Mouse (Mus musculus) left cerebral cortex, postnatal 25 days (tissue): ENCODE measurements around the gene Plekha4. TPM values are rescaled to one million over a fixed set of nuclear protein-coding genes. Genes with fewer than 3 reads are reported as not detected.

Experiments used
- DNase-seq, 2 experiments: peaks; one replicate each; pipeline ENCODE4 v3.0.0; 2022; ENCODE audit warnings: low spot score in 2 of 2, mixed read lengths in 1 of 2
- intact Hi-C: fragments of 180-260 bp; cut with DNase I; formaldehyde crosslinking; loops from one replicate; pipeline ENCODE4 v1.15.1; 2025
- total RNA-seq, 2 experiments: library from RNA; stranded (reverse); gene quantifications; 2 replicates each; pipeline ENCODE4 v1.2.3; 2021

Plekha4 gene
- total RNA-seq, 2 experiments from 2014 or later = 1.2 to 2.7 TPM

GRCm38 (mm10) chr7:45593118-45593815 is 67.1 kb downstream of the Plekha4 start:
- intact Hi-C loops = loop anchor here (2.0 to 5.0 kb wide), 2 partner anchors 32 to 89 kb away; partner anchors contain the start of gene Ntn5
- peak; percentile 68 to 80 for DNase-seq

GRCm38 (mm10) chr7:45595176-45595575 is 69.0 kb downstream of the Plekha4 start:
- intact Hi-C loops = loop anchor here (2.0 kb wide), 1 partner anchor 16 kb away; no protein-coding TSS in a partner anchor
- no peak for DNase-seq

- intact Hi-C loops = no loop called here
These were observed 70.0 kb downstream of the Plekha4 start for GRCm38 (mm10) chr7:45596107-45596506.

GRCm38 (mm10) chr7:45597013-45597412 is 70.9 kb downstream of the Plekha4 start:
- intact Hi-C loops = no loop called here
- DNase-seq = no peak

More at GRCm38 (mm10) chr7:45596107-45596506, 70.0 kb downstream of the Plekha4 start:
- no peak for DNase-seq

- no peak for DNase-seq
- intact Hi-C loops = no loop called here
These were observed 71.4 kb downstream of the Plekha4 start for GRCm38 (mm10) chr7:45597527-45597926.

- no peak for DNase-seq
- intact Hi-C loops = no loop called here
These were observed 73.1 kb downstream of the Plekha4 start for GRCm38 (mm10) chr7:45598960-45599879.

Other genes with a start within 250 kb of the Plekha4 start
- under 1 TPM in 1 of 2 experiments, not detected in 1; 0.23 TPM for gene Slc6a21, start 248.8 kb upstream of the Plekha4 start, total RNA-seq
- 10 to 100 TPM; 13.2 to 24.9 TPM for gene Trpm4, start 192.6 kb upstream of the Plekha4 start, total RNA-seq
- gene Hrc, start 191.0 kb upstream of the Plekha4 start, total RNA-seq = under 1 TPM; 0.23 to 0.94 TPM
- 100 to 1,000 TPM; 151 to 152 TPM for gene Ppfia3, start 159.3 kb upstream of the Plekha4 start, total RNA-seq
- 100 to 1,000 TPM; 170 to 176 TPM for gene Lin7b, start 155.7 kb upstream of the Plekha4 start, total RNA-seq
- 100 to 1,000 TPM; 341 to 386 TPM for gene Snrnp70, start 130.6 kb upstream of the Plekha4 start, total RNA-seq
- not detected for gene Kcna7, start 120.7 kb upstream of the Plekha4 start, total RNA-seq
- gene Ntf5, start 112.6 kb upstream of the Plekha4 start, total RNA-seq = under 1 TPM in 1 of 2 experiments, not detected in 1; 0.16 TPM
- gene Lhb, start 105.5 kb upstream of the Plekha4 start, total RNA-seq = not detected
- 10 to 100 TPM; 15.7 to 16.5 TPM for gene Gys1, start 91.5 kb upstream of the Plekha4 start, total RNA-seq
- gene Ruvbl2, start 88.2 kb upstream of the Plekha4 start, total RNA-seq = 10 to 100 TPM; 30.4 to 33.0 TPM
- gene Ftl1, start 66.4 kb upstream of the Plekha4 start, total RNA-seq = 100 to 1,000 TPM; 207 to 225 TPM
- 10 to 100 TPM; 67.0 to 69.8 TPM for gene Bax, start 59.4 kb upstream of the Plekha4 start, total RNA-seq
- gene Tulp2, start 44.5 kb upstream of the Plekha4 start, total RNA-seq = not detected
- gene Gm45808, start 39.5 kb upstream of the Plekha4 start, total RNA-seq = under 1 TPM in 1 of 2 experiments, not detected in 1; 0.73 TPM
- 1 to 10 TPM; 2.7 to 4.0 TPM for gene Dhdh, start 37.5 kb upstream of the Plekha4 start, total RNA-seq
- gene Nucb1, start 15.9 kb upstream of the Plekha4 start, total RNA-seq = 100 to 1,000 TPM; 103 to 105 TPM
- gene Ppp1r15a, start 62 bp upstream of the Plekha4 start, total RNA-seq = 10 to 100 TPM; 22.0 to 22.2 TPM
- gene Hsd17b14, start 28.6 kb downstream of the Plekha4 start, total RNA-seq = under 1 TPM in 1 of 2 experiments, not detected in 1; 0.25 TPM
- 10 to 100 TPM; 23.0 to 23.6 TPM for gene Bcat2, start 43.8 kb downstream of the Plekha4 start, total RNA-seq
- gene Fgf21, start 89.2 kb downstream of the Plekha4 start, total RNA-seq = not detected
- under 1 TPM in 1 of 2 experiments, not detected in 1; 0.21 TPM for gene Fut1, start 91.0 kb downstream of the Plekha4 start, total RNA-seq
- gene Izumo1, start 95.5 kb downstream of the Plekha4 start, total RNA-seq = not detected
- 1 to 10 TPM; 8.1 to 8.2 TPM for gene Rasip1, start 101.2 kb downstream of the Plekha4 start, total RNA-seq
- 1 to 10 TPM; 2.4 to 3.6 TPM for gene Mamstr, start 113.6 kb downstream of the Plekha4 start, total RNA-seq
- gene Fut2, start 140.1 kb downstream of the Plekha4 start, total RNA-seq = under 1 TPM in 1 of 2 experiments, not detected in 1; 0.21 TPM
- 1 to 10 TPM; 3.4 to 3.5 TPM for gene Ntn5, start 157.7 kb downstream of the Plekha4 start, total RNA-seq
- under 1 TPM; 0.37 to 0.48 TPM for gene Sec1, start 168.1 kb downstream of the Plekha4 start, total RNA-seq
- gene Car11, start 173.5 kb downstream of the Plekha4 start, total RNA-seq = 100 to 1,000 TPM; 184 to 223 TPM
- gene Dbp, start 178.8 kb downstream of the Plekha4 start, total RNA-seq = 100 to 1,000 TPM in 1 of 2 experiments, 10 to 100 TPM in 1; 66.2 to 147 TPM
- gene Rpl18, start 189.1 kb downstream of the Plekha4 start, total RNA-seq = 100 to 1,000 TPM; 315 to 323 TPM
- 10 to 100 TPM; 29.7 to 29.8 TPM for gene Sphk2, start 191.7 kb downstream of the Plekha4 start, total RNA-seq
- under 1 TPM; 0.11 to 0.23 TPM for gene Fam83e, start 194.9 kb downstream of the Plekha4 start, total RNA-seq
- gene Spaca4, start 199.5 kb downstream of the Plekha4 start, total RNA-seq = not detected